Comparison of ENCODE assay signal across 27 mouse cellular contexts in genomic region chr12:82364186-82364585, GRCm38 (mm10).
DNase-seq lines count a peak whose midpoint lies in the region; ATAC-seq and TF ChIP-seq lines count a peak whose summit lies in the region.
"Had no signal": no experiment of that assay in that cellular context is flagged by ENCODE, and none has a peak within 500 bp of the region (broad histone marks: within the 10 kb centered on the region; RNA-seq: fewer than 3 reads in every experiment).

No protein-coding gene starts in this region.

- no peak for TF ChIP-seq CTCF in heart, adult 2 months (IDR thresholded peaks at IDR 0.05)

- WGBS in heart, embryonic 10.5 days = 90% methylated on average over 7 of the region's 7 CpGs
- WGBS in heart, adult 2 months = 95% methylated on average over 7 of the region's 7 CpGs
- WGBS in midbrain, embryonic 11.5 days = 78% methylated on average over 7 of the region's 7 CpGs
- WGBS in midbrain, embryonic 13.5 days = 67% methylated on average over 7 of the region's 7 CpGs
- 64% methylated on average over 7 of the region's 7 CpGs for WGBS in intestine, embryonic 16.5 days

- intact Hi-C loops in heart, adult 2 months (cut with DNase I) = no loop called here

- H3K9ac ChIP-seq in heart, adult 2 months (ENCODE audit: low read depth, low read length) = no peak overlapping the region
- no peak overlapping the region for H3K9ac ChIP-seq in midbrain, embryonic 11.5 days (ENCODE audit: low read length)
- no peak overlapping the region for H3K9ac ChIP-seq in midbrain, embryonic 13.5 days (replicated peaks)
- H3K9ac ChIP-seq in intestine, embryonic 16.5 days (ENCODE audit: low read depth, low read length) = no peak overlapping the region
- H3K9ac ChIP-seq: embryonic facial prominence, embryonic 13.5 days; embryonic facial prominence, embryonic 15.5 days; forebrain, embryonic 12.5 days had no signal

- H3K9me3 ChIP-seq in heart, embryonic 10.5 days = no peaks in the 10 kb centered on the region
- H3K9me3 ChIP-seq in midbrain, embryonic 11.5 days (ENCODE audit: control insufficient read depth, low read length) = no peaks in the 10 kb centered on the region
- H3K9me3 ChIP-seq in midbrain, embryonic 13.5 days = no peaks in the 10 kb centered on the region
- no peaks in the 10 kb centered on the region for H3K9me3 ChIP-seq in intestine, embryonic 16.5 days (ENCODE audit: control insufficient read depth, low read length)
- H3K9me3 ChIP-seq: embryonic facial prominence, embryonic 13.5 days; embryonic facial prominence, embryonic 15.5 days; forebrain, embryonic 10.5 days; forebrain, embryonic 12.5 days; G1E had no signal

- H3K27ac ChIP-seq in heart, embryonic 10.5 days = no peak overlapping the region
- no peak overlapping the region for H3K27ac ChIP-seq in heart, adult 2 months
- no peak overlapping the region for H3K27ac ChIP-seq in midbrain, embryonic 11.5 days (ENCODE audit: low read depth, low read length)
- H3K27ac ChIP-seq in midbrain, embryonic 13.5 days = no peak overlapping the region
- H3K27ac ChIP-seq in intestine, embryonic 16.5 days (ENCODE audit: low read length) = no peak overlapping the region
- H3K27ac ChIP-seq: embryonic facial prominence, embryonic 13.5 days; embryonic facial prominence, embryonic 15.5 days; forebrain, embryonic 10.5 days; forebrain, embryonic 12.5 days had no signal

- peaks cover 20% of the 10 kb centered on the region for H3K4me1 ChIP-seq in heart, embryonic 10.5 days
- H3K4me1 ChIP-seq in heart, adult 2 months (ENCODE audit: control insufficient read depth, insufficient read depth, low read length) = peaks cover 1% of the 10 kb centered on the region; the same call in 1 of the 2 replicates
- peaks cover 5% of the 10 kb centered on the region for H3K4me1 ChIP-seq in midbrain, embryonic 11.5 days (ENCODE audit: control insufficient read depth, insufficient read depth, low read length)
- peaks cover 14% of the 10 kb centered on the region for H3K4me1 ChIP-seq in midbrain, embryonic 13.5 days (replicated peaks)
- peaks cover 8% of the 10 kb centered on the region; the same call in 1 of the 2 replicates for H3K4me1 ChIP-seq in intestine, embryonic 16.5 days (ENCODE audit: control insufficient read depth, insufficient read depth, low read length)
- H3K4me1 ChIP-seq: embryonic facial prominence, embryonic 15.5 days had no signal

- no peak overlapping the region for H3K4me2 ChIP-seq in midbrain, embryonic 11.5 days
- H3K4me2 ChIP-seq in midbrain, embryonic 13.5 days (replicated peaks) = no peak overlapping the region
- H3K4me2 ChIP-seq in intestine, embryonic 16.5 days (ENCODE audit: low read depth, low read length) = no peak overlapping the region
- H3K4me2 ChIP-seq: embryonic facial prominence, embryonic 13.5 days; embryonic facial prominence, embryonic 15.5 days; forebrain, embryonic 12.5 days had no signal

- no peak for ATAC-seq in midbrain, embryonic 11.5 days (ENCODE audit: low FRiP score)
- ATAC-seq in midbrain, embryonic 13.5 days = no peak
- 0 out of 2 replicates have a peak, but pooled peaks have one; percentile 41 for ATAC-seq in intestine, embryonic 16.5 days
- ATAC-seq: activated CD4-positive, CD25-positive, alpha-beta regulatory T cell, adult 4 months; CD4-positive, CD25-positive, alpha-beta regulatory T cell, adult 4 months; forebrain, embryonic 14.5 days; forebrain, embryonic 16.5 days; Patski had no signal

- H3K36me3 ChIP-seq in heart, embryonic 10.5 days = peaks cover 5% of the 10 kb centered on the region; the same call in 1 of the 2 replicates
- no peaks in the 10 kb centered on the region for H3K36me3 ChIP-seq in heart, adult 2 months (ENCODE audit: control insufficient read depth, insufficient read depth, low read length)
- 0 out of 2 replicates have a peak, but pooled peaks cover 3% of the 10 kb centered on the region for H3K36me3 ChIP-seq in midbrain, embryonic 11.5 days (ENCODE audit: control insufficient read depth, insufficient read depth, low read length)
- H3K36me3 ChIP-seq in midbrain, embryonic 13.5 days = no peaks in the 10 kb centered on the region
- no peaks in the 10 kb centered on the region for H3K36me3 ChIP-seq in intestine, embryonic 16.5 days (ENCODE audit: control insufficient read depth, insufficient read depth, low read length)
- H3K36me3 ChIP-seq: embryonic facial prominence, embryonic 15.5 days had no signal

- no peaks in the 10 kb centered on the region for H3K27me3 ChIP-seq in heart, embryonic 10.5 days (ENCODE audit: insufficient read depth, poor library complexity, severe bottlenecking)
- no peaks in the 10 kb centered on the region for H3K27me3 ChIP-seq in heart, adult 2 months (ENCODE audit: control insufficient read depth, insufficient read depth, low read length)
- no peaks in the 10 kb centered on the region for H3K27me3 ChIP-seq in midbrain, embryonic 11.5 days (ENCODE audit: control insufficient read depth, insufficient read depth, low read length)
- H3K27me3 ChIP-seq in midbrain, embryonic 13.5 days = no peaks in the 10 kb centered on the region
- H3K27me3 ChIP-seq in intestine, embryonic 16.5 days (replicated peaks; ENCODE audit: control insufficient read depth, insufficient read depth, low read length) = no peaks in the 10 kb centered on the region
- H3K27me3 ChIP-seq: CH12.LX; embryonic facial prominence, embryonic 13.5 days; embryonic facial prominence, embryonic 15.5 days; forebrain, embryonic 12.5 days; Patski had no signal

- no peaks in the 10 kb centered on the region for H3K79me2 ChIP-seq in heart, adult 2 months (replicated peaks; ENCODE audit: control insufficient read depth, insufficient read depth, low read length)

- no peak for TF ChIP-seq EP300 in heart, adult 2 months (IDR thresholded peaks at IDR 0.05; ENCODE audit: insufficient read depth, low read depth, low read length)

- no peak for TF ChIP-seq POLR2A in heart, adult 2 months (IDR thresholded peaks at IDR 0.05; ENCODE audit: insufficient read depth, low read depth, low read length)

- H3K4me3 ChIP-seq in heart, embryonic 10.5 days = no peak overlapping the region
- H3K4me3 ChIP-seq in heart, adult 2 months = no peak overlapping the region
- no peak overlapping the region for H3K4me3 ChIP-seq in midbrain, embryonic 11.5 days (ENCODE audit: low read depth, low read length)
- no peak overlapping the region for H3K4me3 ChIP-seq in midbrain, embryonic 13.5 days (replicated peaks)
- no peak overlapping the region for H3K4me3 ChIP-seq in intestine, embryonic 16.5 days (ENCODE audit: low read length)
- H3K4me3 ChIP-seq: embryonic facial prominence, embryonic 13.5 days; embryonic facial prominence, embryonic 15.5 days; erythroblast, embryonic 14.5 days; forebrain, embryonic 10.5 days; forebrain, embryonic 12.5 days had no signal

- DNase-seq in heart, embryonic 10.5 days (ENCODE audit: low spot score) = peak; percentile 56
- no peak for DNase-seq in heart, adult 2 months
- peak; percentile 6 for DNase-seq in midbrain, embryonic 11.5 days (ENCODE audit: low spot score, missing footprints)
- DNase-seq: adrenal gland, adult 8-10 months; adrenal gland, postnatal 14 days; adrenal gland, postnatal 36 days; B cell, adult 2 months; cerebellum, adult 11-12 months; cerebellum, adult 2 months; cerebellum, adult 9-10 months; cerebellum, postnatal 10 days; cerebellum, postnatal 25 days; embryo, embryonic 11 days had no signal

Comparison
In these comparisons a context has a peak if more than half of its experiments do, and no peak if none do; other contexts are left out.
1. DNase-seq: peak in heart, embryonic 10.5 days (single experiment) and midbrain, embryonic 11.5 days (single experiment); none in heart, adult 2 months (0 of 2).